Mouse (Mus musculus) testis, adult 2 months (tissue): ENCODE results near the gene Impdh2. TPM values are rescaled to one million over a fixed set of nuclear protein-coding genes. Genes with fewer than 3 reads are reported as not detected.

ENCODE experiments used
- H3K27ac ChIP-seq: fragments of 200-500 bp; 2 replicates; pipeline ENCODE4 v1.5.1; 2012; ENCODE audit warnings: low read depth, low read length; ENCODE audit not compliant: control insufficient read depth, insufficient read depth
- H3K27me3 ChIP-seq: fragments of 200-500 bp; 2 replicates; pipeline ENCODE4 v1.6.1; 2012; ENCODE audit warnings: mild to moderate bottlenecking, low read length, moderate library complexity; ENCODE audit not compliant: control insufficient read depth, insufficient read depth
- H3K36me3 ChIP-seq: fragments of 200-500 bp; 2 replicates; pipeline ENCODE4 v1.6.1; 2012; ENCODE audit warnings: mild to moderate bottlenecking, low read length; ENCODE audit not compliant: control insufficient read depth, insufficient read depth
- H3K4me1 ChIP-seq: fragments of 200-500 bp; 2 replicates; pipeline ENCODE4 v1.6.1; 2012; ENCODE audit warnings: low read length; ENCODE audit not compliant: control insufficient read depth, insufficient read depth
- H3K4me3 ChIP-seq: fragments of 200-500 bp; 2 replicates; pipeline ENCODE4 v1.5.1; 2012; ENCODE audit warnings: low read depth, mild to moderate bottlenecking, low read length, moderate library complexity, mixed read lengths; ENCODE audit not compliant: control insufficient read depth
- CTCF ChIP-seq: fragments of 200-500 bp; IDR thresholded peaks from 2 replicates; pipeline ENCODE4 v1.5.1; 2012; ENCODE audit warnings: low read depth, mild to moderate bottlenecking, inconsistent platforms, low read length, moderate library complexity; ENCODE audit not compliant: control insufficient read depth, insufficient read depth, insufficient replicate concordance
- POLR2A ChIP-seq: fragments of 200-500 bp; IDR thresholded peaks from 2 replicates; pipeline ENCODE4 v1.6.1; 2012; ENCODE audit warnings: low read depth, mild to moderate bottlenecking, inconsistent platforms, low read length, moderate library complexity; ENCODE audit not compliant: control insufficient read depth
- polyA plus RNA-seq: library from polyadenylated mRNA; depleted of rRNA; stranded (reverse); fragments of >200 nt; gene quantifications from 2 replicates; pipeline ENCODE4 v1.2.3, GENCODE M21; 2012

The Impdh2 gene
- polyA plus RNA-seq, 1 experiment: 172 TPM

DNA sequence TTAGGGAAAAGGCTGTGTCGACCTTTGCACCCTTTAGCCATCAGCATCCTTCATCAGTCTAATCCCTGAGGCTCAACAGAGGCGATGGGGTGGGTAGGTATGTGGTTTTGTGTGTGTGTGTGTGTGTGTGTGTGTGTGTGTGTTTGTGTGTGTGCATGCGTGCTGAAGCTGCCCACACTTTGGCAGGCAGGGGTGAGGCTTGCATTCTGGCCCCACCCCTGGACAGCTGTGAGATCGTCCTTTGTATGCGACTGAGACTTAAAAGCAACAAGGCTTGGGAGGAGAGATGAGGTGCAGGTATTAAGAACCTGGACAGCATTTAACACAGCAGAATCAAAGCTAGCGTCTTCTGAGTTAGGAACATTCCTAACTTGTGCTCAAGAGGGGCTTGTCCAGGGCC, 16.9 kb downstream of the Impdh2 start:
- TF ChIP-seq POLR2A (no peak), CTCF (no peak)
- no peaks in the 10 kb centered on the region; the same call in 1 of the 2 replicates for H3K36me3 ChIP-seq
- no peaks in the 10 kb centered on the region for H3K27me3 ChIP-seq
- H3K27ac ChIP-seq: no peak overlapping the region
- peaks cover 20% of the 10 kb centered on the region for H3K4me1 ChIP-seq
- no peak overlapping the region for H3K4me3 ChIP-seq

DNA sequence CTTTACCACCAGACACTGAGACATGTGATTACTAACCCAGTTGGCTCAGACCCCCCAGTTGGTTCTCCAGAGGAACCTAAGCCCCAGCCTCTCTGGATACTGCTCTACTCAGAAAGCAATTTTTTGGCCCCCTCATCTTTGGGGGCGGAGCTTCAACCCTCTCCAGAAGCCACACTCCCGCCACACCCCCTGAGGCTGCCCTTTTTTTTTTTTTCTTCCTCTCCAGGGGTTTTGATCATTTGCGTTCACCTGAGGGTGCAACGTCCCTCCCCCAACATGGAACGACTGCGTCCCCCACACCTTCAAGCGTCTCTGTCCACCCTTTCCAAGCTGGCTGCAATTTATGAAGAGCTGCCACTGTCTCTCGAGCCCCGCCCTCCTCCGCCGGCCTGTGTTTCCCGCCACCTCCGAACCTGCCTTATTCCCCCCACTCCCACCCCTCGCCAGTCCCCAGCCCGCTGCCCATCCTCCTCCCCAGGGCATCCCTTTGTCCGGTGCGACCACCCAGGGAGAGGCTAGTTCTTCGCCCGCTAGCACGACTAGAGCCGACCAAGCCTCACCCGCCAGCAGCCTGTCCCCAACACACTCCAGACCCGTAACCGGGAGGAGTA, 18.0 kb downstream of the Impdh2 start:
- H3K4me3 ChIP-seq: peak overlapping the region; percentile 93
- no peak for TF ChIP-seq POLR2A
- no peak for TF ChIP-seq CTCF
- peak overlapping the region; percentile 83 for H3K27ac ChIP-seq
- H3K4me1 ChIP-seq: peaks cover 20% of the 10 kb centered on the region
- no peaks in the 10 kb centered on the region for H3K27me3 ChIP-seq
- no peaks in the 10 kb centered on the region; the same call in 1 of the 2 replicates for H3K36me3 ChIP-seq

DNA sequence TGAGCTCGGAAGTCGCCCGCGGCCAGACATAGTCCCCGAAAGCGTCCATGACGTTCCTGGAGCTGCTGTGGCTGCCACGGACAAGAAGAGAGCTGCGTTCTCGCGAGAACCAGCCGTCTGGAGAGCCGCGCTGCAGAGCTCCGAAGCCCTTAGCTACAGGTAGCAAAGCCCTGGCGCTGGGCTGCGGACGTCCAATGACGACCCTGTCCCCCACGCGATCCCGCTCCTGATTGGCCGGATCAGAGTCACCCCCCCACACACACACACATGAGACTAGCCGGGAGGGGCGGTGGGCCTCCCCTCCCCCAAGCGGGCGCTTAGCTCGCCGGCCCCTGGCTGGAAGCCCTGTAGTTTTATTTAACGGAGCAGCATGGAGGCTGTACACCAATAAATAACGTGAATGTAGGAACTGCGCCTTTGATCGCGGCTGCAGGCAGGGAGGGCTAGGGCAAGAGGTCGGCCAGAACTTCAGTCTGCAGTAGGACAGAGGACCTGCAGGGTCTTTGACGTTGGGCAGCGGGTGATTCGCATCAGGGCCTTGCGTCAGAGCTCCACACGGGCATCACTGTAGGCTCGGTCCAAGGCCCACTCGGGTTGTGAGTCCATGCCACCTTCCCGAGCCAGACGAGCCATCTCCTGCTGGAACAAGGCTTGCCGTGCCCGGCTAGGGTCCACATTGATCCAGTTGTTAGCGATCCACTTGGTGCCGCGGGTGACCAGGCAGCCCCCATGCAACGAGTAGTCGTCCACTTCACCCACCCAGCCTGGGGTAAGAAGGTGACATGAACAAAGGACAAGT, 18.7 kb downstream of the Impdh2 start, which contains the start of gene Wdr6:
TSS of gene Wdr6 (minus strand) at position 195 of the 799 bp plus-strand sequence.
- Histone ChIP-seq H3K4me3 (peak within 1 kb of the TSS; percentile 93), H3K4me1 (peaks cover 20% of the 10 kb centered on the region), H3K27ac (peak within 1 kb of the TSS; percentile 85), H3K36me3 (no peaks in the 10 kb centered on the region), H3K27me3 (no peaks in the 10 kb centered on the region)
- TF ChIP-seq POLR2A: peak; percentile 74
- 0 out of 2 replicates have a peak, but pooled peaks have one; percentile 2 for TF ChIP-seq CTCF

DNA sequence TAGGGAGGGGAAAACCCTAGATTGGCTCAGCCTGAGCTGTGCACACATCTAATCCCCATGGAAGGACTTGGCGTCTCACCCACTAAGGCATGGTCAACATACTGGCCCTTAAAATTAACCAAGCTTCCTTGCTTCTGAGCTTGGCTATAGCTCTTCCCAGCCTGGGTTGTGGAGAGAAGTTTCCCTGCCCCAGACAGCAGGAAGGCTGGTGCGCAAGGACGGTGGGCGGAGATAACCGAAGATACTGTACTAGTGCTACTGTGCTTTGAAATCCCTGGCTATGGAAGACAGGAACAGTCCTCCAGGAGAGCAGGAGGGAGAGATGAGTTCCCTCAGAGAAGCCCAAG, 19.2 kb downstream of the Impdh2 start:
- Histone ChIP-seq H3K4me3 (peak overlapping the region; percentile 93), H3K27me3 (no peaks in the 10 kb centered on the region), H3K4me1 (peaks cover 20% of the 10 kb centered on the region), H3K27ac (peak overlapping the region; percentile 85), H3K36me3 (no peaks in the 10 kb centered on the region)
- TF ChIP-seq CTCF (no peak), POLR2A (no peak)

DNA sequence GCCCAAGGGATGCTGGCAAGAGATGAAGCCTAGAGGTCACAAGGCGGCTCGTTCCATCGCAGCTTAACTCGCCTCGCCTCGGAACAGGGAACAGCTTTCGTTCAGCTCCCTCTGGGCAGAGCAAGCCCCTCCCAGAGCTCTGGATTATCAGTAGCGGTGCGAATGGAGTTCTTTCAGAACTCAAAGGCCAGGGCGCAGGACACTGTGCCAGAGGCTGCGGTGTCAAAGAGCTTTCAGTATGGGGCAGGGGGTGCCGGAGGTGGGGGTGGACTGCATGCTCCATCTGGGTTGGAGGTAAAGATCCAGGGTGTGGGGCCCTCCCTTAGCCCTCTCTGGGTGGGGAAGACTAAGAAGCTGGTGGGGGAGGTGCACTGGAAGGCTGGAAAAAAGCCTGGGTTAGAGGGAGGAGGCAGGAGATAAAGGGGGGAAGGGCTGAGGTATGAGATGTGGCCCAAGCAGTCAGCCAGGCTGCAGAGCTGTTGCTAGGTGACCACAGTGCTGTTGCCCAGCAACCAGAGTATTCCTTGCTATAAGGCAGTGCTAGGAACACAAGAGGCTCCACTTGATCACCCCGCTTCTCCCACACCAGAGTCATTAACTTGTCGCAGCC, 27.6 kb downstream of the Impdh2 start:
- TF ChIP-seq POLR2A (no peak), CTCF (no peak)
- H3K27me3 ChIP-seq: no peaks in the 10 kb centered on the region
- H3K4me1 ChIP-seq: peaks cover 10% of the 10 kb centered on the region
- H3K4me3 ChIP-seq: no peak overlapping the region
- no peaks in the 10 kb centered on the region for H3K36me3 ChIP-seq
- H3K27ac ChIP-seq: no peak overlapping the region

DNA sequence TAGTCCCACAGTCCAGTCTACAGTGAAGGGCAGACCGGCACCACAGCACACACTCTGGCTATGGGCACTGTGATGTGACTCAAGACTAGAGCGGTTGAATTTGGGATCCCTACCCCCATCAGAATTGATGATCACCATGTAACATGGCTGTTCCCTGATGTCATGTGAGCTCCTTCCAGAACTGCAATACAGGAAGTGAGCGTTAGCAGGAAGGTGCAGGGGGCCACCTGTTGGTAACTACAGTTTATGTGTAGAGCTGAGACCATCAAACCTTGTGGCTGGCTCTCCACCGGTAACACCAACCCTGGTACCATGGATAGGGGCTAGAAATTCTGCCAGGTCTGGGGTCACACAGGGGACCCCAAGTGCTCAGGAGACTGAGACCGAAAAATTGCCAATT, 29.1 kb downstream of the Impdh2 start:
- Histone ChIP-seq H3K36me3 (no peaks in the 10 kb centered on the region), H3K27ac (no peak overlapping the region)

DNA sequence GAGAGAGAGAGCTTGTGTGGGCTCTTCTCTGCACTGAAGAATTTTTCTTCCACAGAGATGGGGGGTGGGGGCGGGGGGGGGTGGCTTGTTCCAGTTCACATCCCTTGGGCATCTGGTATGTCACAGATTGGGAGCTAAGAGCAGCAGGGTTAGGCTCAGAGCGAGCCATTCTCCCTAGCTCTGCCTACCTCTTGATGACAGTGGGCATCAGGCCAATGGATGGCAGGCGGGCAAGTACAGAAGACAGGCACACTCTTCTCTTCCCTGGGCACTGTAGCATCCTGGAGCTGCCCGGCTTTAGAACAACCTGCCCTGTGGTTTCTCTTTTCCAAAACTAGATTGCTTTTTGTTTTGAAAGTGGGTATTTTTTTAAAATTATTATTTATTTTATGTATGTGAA, 31.4 kb downstream of the Impdh2 start:
- Histone ChIP-seq H3K27ac (no peak overlapping the region), H3K4me3 (no peak overlapping the region), H3K27me3 (no peaks in the 10 kb centered on the region), H3K4me1 (peaks cover 13% of the 10 kb centered on the region), H3K36me3 (no peaks in the 10 kb centered on the region)
- TF ChIP-seq POLR2A (no peak), CTCF (no peak)

More for the DNA sequence above, 29.1 kb downstream of the Impdh2 start:
- Histone ChIP-seq H3K4me1 (peaks cover 10% of the 10 kb centered on the region), H3K27me3 (no peaks in the 10 kb centered on the region), H3K4me3 (no peak overlapping the region)
- TF ChIP-seq POLR2A: no peak
- TF ChIP-seq CTCF: no peak
